Mouse (Mus musculus) CH12.LX (cell line): ENCODE measurements around the gene Rhcg. TPM values are rescaled to one million over a fixed set of nuclear protein-coding genes. Genes with fewer than 3 reads are reported as not detected.

ENCODE experiments used
- DNase-seq: peaks from one replicate; pipeline ENCODE4 v3.0.0-alpha.2; 2013; ENCODE audit errors: extremely low read depth
- H3K27ac ChIP-seq: 2 replicates; pipeline ENCODE4 v1.5.1; 2012; ENCODE audit warnings: low read depth, mild to moderate bottlenecking, control low read depth, moderate library complexity; ENCODE audit not compliant: insufficient read depth
- H3K27me3 ChIP-seq: replicated peaks from 2 replicates; pipeline ENCODE3; 2012; ENCODE audit warnings: inconsistent platforms
- H3K36me3 ChIP-seq, 2 experiments: replicated peaks in 1 of 2; 2 replicates each; pipeline versions ENCODE3 to v1.6.1; 2012; ENCODE audit warnings: inconsistent platforms in 1 of 2, low read length in 1 of 2, mild to moderate bottlenecking in 1 of 2, mixed read lengths in 1 of 2, moderate library complexity in 1 of 2; ENCODE audit not compliant: control insufficient read depth in 1 of 2, insufficient read depth in 1 of 2
- H3K4me1 ChIP-seq, 2 experiments: 2 replicates each; pipeline ENCODE4 v1.6.1; 2012; ENCODE audit warnings: inconsistent platforms in 1 of 2, moderate library complexity in 1 of 2; ENCODE audit not compliant: insufficient read depth in 2 of 2, control insufficient read depth in 1 of 2
- H3K4me2 ChIP-seq: 2 replicates; pipeline ENCODE4 v1.6.1; 2012; ENCODE audit warnings: low read depth, mild to moderate bottlenecking, control low read depth; ENCODE audit not compliant: poor library complexity, insufficient read depth, severe bottlenecking
- H3K4me3 ChIP-seq, 3 experiments: fragments of 150-350 bp in 1 of 3; sonication (generic) in 1 of 3; replicated peaks in 1 of 3; 2 replicates each; pipeline versions ENCODE3 to v1.5.1; 2011 to 2012; ENCODE audit warnings: low read depth in 2 of 3, low read length in 2 of 3, mild to moderate bottlenecking in 2 of 3, moderate library complexity in 2 of 3, control low read depth in 1 of 3, improper control_type of control experiment in 1 of 3, inconsistent platforms in 1 of 3, mixed read lengths in 1 of 3; ENCODE audit not compliant: poor library complexity in 1 of 3
- H3K79me2 ChIP-seq: replicated peaks from 2 replicates; pipeline ENCODE4 v1.6.1; 2012; ENCODE audit warnings: mild to moderate bottlenecking, moderate library complexity; ENCODE audit not compliant: control insufficient read depth, poor library complexity, insufficient read depth, severe bottlenecking; ENCODE audit errors: extremely low read depth
- H3K9ac ChIP-seq: 2 replicates; pipeline ENCODE4 v1.6.1; 2012; ENCODE audit warnings: low read depth, mild to moderate bottlenecking, control low read depth, moderate library complexity; ENCODE audit not compliant: insufficient read depth
- H3K9me3 ChIP-seq: replicated peaks from 2 replicates; pipeline ENCODE3; 2012; ENCODE audit warnings: low read length, inconsistent platforms, mixed read lengths
- E2F4 ChIP-seq: IDR thresholded peaks from 2 replicates; pipeline ENCODE4 v1.6.1; 2011; ENCODE audit warnings: low read depth, low read length, improper control_type of control experiment; ENCODE audit not compliant: insufficient replicate concordance
- ELF1 ChIP-seq: IDR thresholded peaks from 2 replicates; pipeline ENCODE4 v1.6.1; 2014; ENCODE audit warnings: low read depth, mild to moderate bottlenecking, inconsistent platforms, low read length, improper control_type of control experiment
- EP300 ChIP-seq: IDR thresholded peaks from 2 replicates; pipeline ENCODE4 v1.6.1; 2011; ENCODE audit warnings: low read length, improper control_type of control experiment
- GABPA ChIP-seq: IDR thresholded peaks from 2 replicates; pipeline ENCODE4 v1.6.1; 2012; ENCODE audit warnings: low read depth, low read length, improper control_type of control experiment, inconsistent platforms; ENCODE audit not compliant: insufficient replicate concordance
- JUN ChIP-seq: IDR thresholded peaks from 2 replicates; pipeline ENCODE4 v1.6.1; 2011; ENCODE audit warnings: low read depth, mild to moderate bottlenecking, low read length, improper control_type of control experiment, moderate library complexity; ENCODE audit not compliant: insufficient read depth
- JUND ChIP-seq: conservative IDR thresholded peaks from 2 replicates; pipeline ENCODE4 v1.6.1; 2011; ENCODE audit warnings: low read depth, low read length, improper control_type of control experiment
- KAT2A ChIP-seq: IDR thresholded peaks from 2 replicates; pipeline ENCODE4 v1.6.1; 2012; ENCODE audit warnings: low read length, improper control_type of control experiment, inconsistent platforms; ENCODE audit not compliant: insufficient replicate concordance
- MAFK ChIP-seq: IDR thresholded peaks from 2 replicates; pipeline ENCODE4 v1.6.1; 2011; ENCODE audit warnings: low read length, improper control_type of control experiment; ENCODE audit not compliant: insufficient replicate concordance
- MAX ChIP-seq: IDR thresholded peaks from 2 replicates; pipeline ENCODE4 v1.6.1; 2011; ENCODE audit warnings: low read length, improper control_type of control experiment
- MAZ ChIP-seq: IDR thresholded peaks from 2 replicates; pipeline ENCODE4 v1.6.1; 2012; ENCODE audit warnings: low read depth, mild to moderate bottlenecking, inconsistent platforms, low read length, improper control_type of control experiment, moderate library complexity
- MXI1 ChIP-seq: IDR thresholded peaks from 2 replicates; pipeline ENCODE4 v1.6.1; 2011; ENCODE audit warnings: mild to moderate bottlenecking, low read depth, low read length, improper control_type of control experiment
- NELFE ChIP-seq: IDR thresholded peaks from 2 replicates; pipeline ENCODE4 v1.6.1; 2011; ENCODE audit warnings: low read depth, low read length, improper control_type of control experiment
- NRF1 ChIP-seq: IDR thresholded peaks from 2 replicates; pipeline ENCODE4 v1.6.1; 2014; ENCODE audit warnings: low read depth, mild to moderate bottlenecking, inconsistent platforms, low read length, improper control_type of control experiment, moderate library complexity
- POLR2A ChIP-seq: IDR thresholded peaks from 2 replicates; pipeline ENCODE4 v1.6.1; 2011; ENCODE audit warnings: low read depth, mild to moderate bottlenecking, improper control_type of control experiment, low read length
- RAD21 ChIP-seq: IDR thresholded peaks from 2 replicates; pipeline ENCODE4 v1.6.1; 2011; ENCODE audit warnings: low read depth, mild to moderate bottlenecking, low read length, improper control_type of control experiment, moderate library complexity
- TBP ChIP-seq: conservative IDR thresholded peaks from 2 replicates; pipeline ENCODE4 v1.6.1; 2011; ENCODE audit warnings: low read depth, low read length, improper control_type of control experiment
- USF2 ChIP-seq: conservative IDR thresholded peaks from 2 replicates; pipeline ENCODE4 v1.6.1; 2011; ENCODE audit warnings: low read depth, low read length, improper control_type of control experiment
- ZC3H11A ChIP-seq: IDR thresholded peaks from 2 replicates; pipeline ENCODE4 v1.6.1; 2012; ENCODE audit warnings: low read depth, mild to moderate bottlenecking, inconsistent platforms, low read length, improper control_type of control experiment
- ZMIZ1 ChIP-seq: IDR thresholded peaks from 2 replicates; pipeline ENCODE4 v1.6.1; 2012; ENCODE audit warnings: low read depth, mild to moderate bottlenecking, inconsistent platforms, low read length, improper control_type of control experiment
- ZNF384 ChIP-seq: IDR thresholded peaks from 2 replicates; pipeline ENCODE4 v1.6.1; 2012; ENCODE audit warnings: low read depth, low read length, improper control_type of control experiment, inconsistent platforms
- dilution Hi-C: fragments of 300-500 bp; cut with MboI; formaldehyde crosslinking; loops from 2 replicates; pipeline ENCODE4 v1.14.3; 2020; ENCODE audit warnings: low sequenced_read_pairs; ENCODE audit not compliant: extremely low pct_unique_long_range_greater_than_20kb, extremely low pct_ligation_motif_present
- in situ Hi-C: fragments of 300-500 bp; cut with MboI; formaldehyde crosslinking; loops from 3 replicates; pipeline ENCODE4 v1.14.3; 2019; ENCODE audit warnings: low sequenced_read_pairs, low pct_ligation_motif_present, low pct_unique_long_range_greater_than_20kb, mixed read lengths
- polyA plus RNA-seq: library from polyadenylated mRNA; unstranded; fragments of >175 nt; gene quantifications from 2 replicates; pipeline ENCODE4 v1.2.1, GENCODE M21; 2012; ENCODE audit warnings: low read depth; ENCODE audit not compliant: insufficient read length
- total RNA-seq, 2 experiments: library from RNA; depleted of rRNA; stranded (reverse); fragments of 300-350 nt in 1 of 2; fragments of >200 nt in 1 of 2; gene quantifications; 2 replicates each; pipeline ENCODE4 v1.2.3; 2012 to 2014

The Rhcg gene
- total and polyA plus RNA-seq, 3 experiments: not detected

- Histone ChIP-seq H3K79me2 (no peaks in the 10 kb centered on the region), H3K27ac (no peak overlapping the region), H3K27me3 (peaks cover 93% of the 10 kb centered on the region), H3K4me1 (peaks cover 3 to 5% of the 10 kb centered on the region in 2 experiments; a peak in 3 of 4 replicates), H3K9me3 (peaks cover 8% of the 10 kb centered on the region), H3K36me3 (no peaks in the 10 kb centered on the region), H3K9ac (no peak overlapping the region), H3K4me3 (no peak overlapping the region), H3K4me2 (no peak overlapping the region)
- no peak for DNase-seq
- no peak for TF ChIP-seq ZC3H11A
- no peak for TF ChIP-seq EP300
- no peak for TF ChIP-seq MXI1
- no peak for TF ChIP-seq MAFK
- TF ChIP-seq MAZ: no peak
- TF ChIP-seq KAT2A: no peak
- TF ChIP-seq JUND: no peak
- no peak for TF ChIP-seq GABPA
- TF ChIP-seq JUN: no peak
- no peak for TF ChIP-seq ZNF384
- no peak for TF ChIP-seq TBP
- TF ChIP-seq RAD21: no peak
- TF ChIP-seq ELF1: no peak
- TF ChIP-seq MAX: no peak
- TF ChIP-seq POLR2A: no peak
- TF ChIP-seq NELFE: no peak
- no peak for TF ChIP-seq USF2
- in situ Hi-C loops: no loop called here
- dilution Hi-C loops: no loop called here
These were observed 26.8 kb downstream of the Rhcg start for GRCm38 (mm10) chr7:79590560-79591110.

- dilution Hi-C loops: no loop called here
- H3K4me1 ChIP-seq: peaks cover 3 to 5% of the 10 kb centered on the region in 2 experiments; a peak in 3 of 4 replicates
- H3K4me2 ChIP-seq: no peak overlapping the region
- TF ChIP-seq EP300 (no peak), NRF1 (no peak), TBP (no peak), MAFK (no peak), KAT2A (no peak), E2F4 (no peak), ZMIZ1 (no peak)
- TF ChIP-seq, all 38 proteins: peak for 0
- in situ Hi-C loops: loop anchor here (10.0 kb wide), 1 partner anchor 95 kb away; no protein-coding TSS in a partner anchor
- no peak for DNase-seq
- Histone ChIP-seq H3K27ac (no peak overlapping the region), H3K4me3 (no peak overlapping the region), H3K9ac (no peak overlapping the region), H3K79me2 (no peaks in the 10 kb centered on the region), H3K36me3 (no peaks in the 10 kb centered on the region), H3K9me3 (peaks cover 8% of the 10 kb centered on the region), H3K27me3 (peaks cover 91% of the 10 kb centered on the region)
These were observed 27.5 kb downstream of the Rhcg start for GRCm38 (mm10) chr7:79589763-79590559.
